Mouse (Mus musculus): ENCODE measurements at regions not wholly inside any gene's neighbourhood (a gene's known extent, or its start where the extent isn't known, plus 50 kb on each side); places are given as distances from the start of the nearest gene placed in this dataset.
"Not testable (repeated sequence)": the region's sequence is repeated elsewhere in the genome, so short reads cannot be mapped to it uniquely, and the experiment has no call there.

DNA sequence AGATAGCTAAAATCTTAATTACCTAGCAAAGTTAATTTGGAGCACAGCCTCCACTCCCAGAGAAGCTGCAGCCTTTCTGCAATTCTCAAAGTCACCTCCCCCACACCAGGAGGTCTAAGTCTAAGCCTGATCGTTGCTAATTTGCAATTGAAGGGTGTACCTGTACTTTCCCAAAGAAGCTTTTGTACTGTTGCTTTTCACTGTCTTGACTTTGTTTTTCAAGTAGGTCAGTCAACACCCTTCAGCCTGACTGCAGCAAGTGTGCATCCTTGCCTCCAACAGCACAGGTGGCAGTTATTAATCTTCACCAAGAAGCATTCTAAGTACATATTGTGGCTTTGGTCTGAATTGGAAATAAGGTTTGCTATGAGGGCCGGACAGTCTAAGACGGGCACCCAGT lies 91.7 kb upstream of the Slc22a30 start:
- not testable (repeated sequence) for DNase-seq (ENCODE audit: low spot score)

DNA sequence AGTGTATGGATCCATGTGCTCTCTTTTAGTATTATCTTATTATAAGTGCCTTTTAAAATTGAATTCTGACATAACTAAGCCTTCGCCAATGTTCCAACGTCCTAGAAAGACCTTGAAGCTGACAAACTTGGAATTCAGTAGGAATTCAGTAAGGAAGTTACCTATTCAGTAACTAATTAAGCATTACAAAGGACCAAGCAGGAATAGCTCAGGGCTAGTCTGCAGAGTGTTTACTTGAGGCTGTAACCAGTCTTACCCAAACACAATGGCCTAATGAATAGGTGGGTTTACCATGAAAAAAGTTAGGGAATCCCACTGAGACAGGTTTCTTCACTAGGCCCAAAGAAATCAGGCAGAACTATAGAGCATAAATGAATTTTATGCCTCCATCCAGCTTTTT lies 92.6 kb upstream of the Slc22a30 start:
- not testable (repeated sequence) for DNase-seq (ENCODE audit: low spot score)

- not testable (repeated sequence) for DNase-seq (ENCODE audit: low spot score)
Observed at GRCm38 (mm10) chr19:8517721-8518120, 73.3 kb upstream of the Slc22a8 start.

GRCm38 (mm10) chr19:8518273-8518672 lies 72.8 kb upstream of the Slc22a8 start:
- DNase-seq (ENCODE audit: low spot score): peak; percentile 12

DNA sequence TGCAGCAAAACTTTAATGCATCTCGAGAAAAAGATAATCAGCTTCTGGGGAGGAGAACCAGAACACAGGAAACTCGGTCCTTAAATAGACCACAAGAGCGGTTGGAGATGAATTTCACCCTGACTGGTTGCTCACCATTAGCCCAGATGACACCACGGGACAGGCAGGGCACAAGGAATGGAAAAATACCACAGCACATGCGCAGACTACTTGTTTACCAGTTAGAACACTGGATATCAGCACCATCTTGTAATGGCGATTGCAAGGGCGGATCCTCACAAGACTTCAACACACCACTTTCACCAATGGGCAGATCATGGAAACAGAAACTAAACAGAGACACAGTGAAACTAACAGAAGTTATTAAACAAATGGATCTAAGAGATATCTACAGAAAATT lies 72.1 kb upstream of the Slc22a8 start:
- not testable (repeated sequence) for DNase-seq (ENCODE audit: low spot score)

DNA sequence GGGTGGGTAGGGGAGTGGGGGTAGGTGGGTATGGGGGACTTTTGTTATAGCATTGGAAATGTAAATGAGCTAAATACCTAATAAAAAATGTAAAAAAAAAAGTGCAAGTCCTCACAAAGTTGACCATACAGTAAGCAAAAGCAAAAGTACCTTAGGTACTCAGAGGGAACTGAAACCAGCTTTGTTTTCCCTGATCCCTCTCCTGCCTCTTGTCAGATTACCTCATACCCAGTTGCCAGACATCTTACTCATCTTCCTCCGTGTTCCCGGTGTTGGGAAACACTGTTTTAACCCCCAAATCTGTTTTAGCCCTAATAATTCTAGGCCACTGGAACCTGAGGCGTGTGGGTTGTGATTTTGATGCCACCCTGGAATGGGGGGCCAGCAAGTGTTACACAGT lies 56.5 kb upstream of the Slc22a8 start:
- no peak for DNase-seq (ENCODE audit: low spot score)

GRCm38 (mm10) chr19:8536085-8536484 lies 55.0 kb upstream of the Slc22a8 start:
- DNase-seq (ENCODE audit: low spot score): no peak

Measured in layer of hippocampus, adult 11-12 months (tissue).